Mouse (Mus musculus) pancreas, adult 10 weeks (tissue): ENCODE measurements around the gene P4ha1. TPM values are rescaled to one million over a fixed set of nuclear protein-coding genes. Genes with fewer than 3 reads are reported as not detected.

Experiments
- polyA plus RNA-seq: library from polyadenylated mRNA; stranded (reverse); fragments of 350-450 nt; fragmentation: Illumina TruSeq; extraction: RNeasy Lipid Tissue Mini Kit (QIAGEN cat#74804); gene quantifications from one replicate; pipeline ENCODE4 v1.2.3, GENCODE M21; 2015; ENCODE audit warnings: low read depth, low replicate concordance; ENCODE audit not compliant: insufficient read depth

P4ha1 gene
- 9.5 TPM for polyA plus RNA-seq

DNA sequence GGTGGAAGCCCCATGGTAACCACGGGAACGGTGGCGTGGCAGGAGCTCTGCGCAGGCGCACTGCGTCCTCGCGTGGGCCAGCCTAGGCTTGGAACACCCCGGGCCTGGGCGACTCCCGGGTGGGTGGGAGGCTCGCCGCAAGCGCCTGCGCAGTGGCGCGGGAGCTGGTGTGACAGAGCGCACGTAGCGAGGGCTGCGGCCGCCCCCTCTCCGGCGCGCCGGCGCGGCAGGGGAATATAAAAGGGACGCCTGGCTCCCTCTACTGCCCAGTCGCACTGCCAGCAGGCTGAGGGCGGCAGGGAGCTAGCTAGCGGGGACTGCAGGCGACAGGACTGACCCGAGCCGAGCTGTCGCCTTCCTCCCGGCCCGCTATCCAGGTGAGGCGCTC lies at the start of gene P4ha1:
P4ha1 (plus strand) TSS at position 197 of the 388 bp plus-strand sequence.

DNA sequence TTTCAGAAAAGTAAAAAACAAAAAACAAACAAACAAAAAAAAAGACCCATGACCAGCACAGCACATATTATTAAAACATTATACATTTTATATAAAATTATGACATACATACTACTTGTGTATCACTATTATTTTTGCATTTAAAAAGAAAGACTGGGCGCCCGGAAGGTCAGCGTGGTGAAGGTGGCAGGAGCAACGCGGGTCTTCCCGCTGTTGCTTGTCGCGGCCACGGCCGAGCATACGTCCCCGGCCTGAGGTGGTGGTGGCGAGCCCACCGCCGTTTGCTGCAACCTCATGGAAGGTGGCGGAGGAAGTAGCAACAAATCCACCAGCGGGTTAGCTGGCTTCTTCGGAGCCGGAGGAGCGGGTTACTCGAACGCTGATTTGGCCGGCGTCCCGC lies 72.4 kb downstream of the P4ha1 start, which contains the start of gene Gm10273:
Gm10273 (plus strand) TSS at position 172 of the 400 bp plus-strand sequence.

DNA sequence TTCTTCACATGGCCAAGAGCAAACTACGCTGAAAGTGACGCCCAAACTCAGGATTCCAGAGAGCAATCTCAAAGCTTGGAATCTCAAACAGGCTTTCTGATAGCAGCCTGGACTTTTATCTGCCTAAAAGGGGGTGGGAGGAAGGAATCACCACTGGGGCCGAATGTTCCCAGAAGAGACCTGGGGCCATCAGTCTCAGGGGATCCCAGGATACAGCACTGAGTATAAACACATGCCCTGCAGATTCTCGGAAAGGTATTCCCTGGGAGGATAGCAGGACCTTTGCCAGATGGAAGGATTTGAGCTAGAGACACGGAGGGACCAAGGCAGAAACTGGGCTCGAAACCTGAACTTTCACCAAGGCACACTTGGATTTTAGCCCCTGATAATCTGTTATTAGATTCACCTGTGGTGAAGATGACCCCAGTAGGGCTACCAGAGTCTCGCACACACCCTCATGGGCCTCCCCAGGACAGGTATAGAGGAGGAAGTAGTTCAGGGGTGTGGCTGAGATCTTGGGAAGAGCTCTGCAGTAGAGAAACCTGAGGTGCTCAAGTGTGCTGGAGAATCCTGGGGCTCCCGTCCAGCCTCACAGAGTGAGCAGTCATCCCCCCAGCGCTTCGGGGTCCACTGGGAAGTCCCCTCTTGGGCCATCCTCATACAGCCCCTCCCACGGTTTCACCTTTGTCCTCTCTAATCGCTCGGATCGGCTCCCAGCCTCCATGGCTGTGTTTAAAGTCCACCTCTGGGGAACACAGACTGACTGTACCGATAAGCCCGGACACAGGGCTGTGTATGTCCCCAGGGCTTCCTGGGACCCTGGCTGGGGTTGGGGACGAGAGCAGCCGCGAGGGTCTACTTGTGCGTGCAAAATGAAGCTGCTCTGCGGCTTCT lies 80.0 kb downstream of the P4ha1 start, which contains the start of gene Pla2g12b:
Pla2g12b (plus strand) TSS at position 762 of the 894 bp plus-strand sequence.

Other genes starting within 250 kb of the P4ha1 start
- gene Sept10, start 101.4 kb upstream of the P4ha1 start, polyA plus RNA-seq, result 2.0 TPM
- gene Sowahc, start 101.3 kb upstream of the P4ha1 start, polyA plus RNA-seq, result 2.4 TPM
- gene Gm10273, start 72.3 kb downstream of the P4ha1 start, polyA plus RNA-seq, result not detected
- gene Pla2g12b, start 80.4 kb downstream of the P4ha1 start, polyA plus RNA-seq, result not detected
- gene Oit3, start 118.5 kb downstream of the P4ha1 start, polyA plus RNA-seq, result not detected